Mouse (Mus musculus): ENCODE measurements around the gene Gm765.

Gm765 gene

DNA sequence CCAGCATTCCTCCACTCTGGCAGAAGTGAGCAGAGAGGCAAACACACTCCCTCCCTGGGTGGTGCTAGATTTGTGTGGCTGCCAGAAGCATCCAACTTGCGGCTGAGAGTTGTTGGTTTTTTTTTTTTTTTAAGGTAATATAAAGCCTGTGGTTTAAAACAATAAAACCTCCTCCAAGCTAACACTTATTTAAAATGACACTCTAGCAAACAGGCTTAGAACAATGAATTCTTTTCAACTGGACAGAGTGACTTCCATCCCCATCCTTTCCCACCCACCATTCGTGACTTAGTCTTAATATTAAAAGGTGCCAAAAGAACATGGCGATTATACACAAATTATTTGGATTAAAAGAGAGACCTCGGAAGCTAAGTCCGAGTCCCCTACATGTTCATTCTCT is at the start of gene Gm765:
TSS of gene Gm765 (minus strand) at position 101 of the 400 bp plus-strand sequence.
- no peak for DNase-seq

DNA sequence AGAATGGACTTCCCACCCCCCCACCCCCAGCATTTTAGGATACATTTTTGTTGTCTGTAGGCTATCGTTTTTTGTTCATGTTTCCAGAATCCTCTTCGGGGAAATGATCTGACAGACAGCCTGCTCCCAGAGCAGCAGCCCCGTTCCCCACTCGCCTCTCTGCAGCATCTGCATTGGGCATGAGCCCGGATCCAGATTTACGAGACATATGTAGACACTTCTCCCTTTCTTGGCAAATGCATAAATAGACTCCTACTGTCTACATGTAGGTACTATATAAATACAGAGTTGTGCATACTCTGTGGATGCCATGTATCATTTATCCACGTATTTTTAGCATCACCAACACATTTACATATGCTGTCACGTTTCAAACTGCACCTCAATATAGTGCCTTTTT is 42.9 kb upstream of the Gm765 start:
- peak; percentile 69 for DNase-seq

DNA sequence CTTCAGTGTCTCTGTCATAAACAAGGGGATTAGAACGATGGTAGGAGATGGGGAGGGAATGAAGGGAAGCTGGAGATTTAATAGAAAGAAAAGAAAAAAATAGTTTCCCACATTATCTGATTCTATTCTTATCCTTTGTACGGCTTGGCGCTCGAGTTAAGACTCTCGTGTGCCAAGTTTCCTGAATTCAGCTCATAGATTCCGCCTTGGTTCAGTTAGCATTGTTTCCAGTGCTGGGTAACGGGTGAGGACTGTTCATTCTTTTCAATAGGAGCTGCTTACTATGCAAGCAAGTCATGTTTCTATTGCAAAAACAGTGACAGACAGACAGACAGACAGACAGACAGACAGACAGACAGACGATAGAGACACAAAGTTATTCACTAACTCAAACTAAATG is 41.9 kb upstream of the Gm765 start:
- DNase-seq, result peak; percentile 14

DNA sequence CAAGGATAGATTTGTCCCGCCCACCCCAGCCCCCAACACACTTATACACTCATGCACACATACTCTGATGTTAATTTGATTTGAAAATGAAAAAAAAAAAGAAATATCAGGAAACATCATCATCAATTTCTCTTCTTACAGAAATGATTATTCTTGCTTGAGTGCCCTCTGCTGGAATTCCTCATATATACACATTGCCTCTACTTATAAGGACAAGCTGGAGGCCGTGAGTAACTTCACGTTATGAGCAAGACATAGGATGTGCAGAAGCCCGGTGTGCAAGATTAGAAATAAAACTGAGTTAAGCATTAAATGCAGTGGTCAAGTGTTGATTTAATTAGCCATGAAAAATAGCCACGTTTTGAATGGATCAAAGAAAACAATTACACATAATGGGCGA is 40.9 kb upstream of the Gm765 start:
- DNase-seq, result peak; percentile 44

DNA sequence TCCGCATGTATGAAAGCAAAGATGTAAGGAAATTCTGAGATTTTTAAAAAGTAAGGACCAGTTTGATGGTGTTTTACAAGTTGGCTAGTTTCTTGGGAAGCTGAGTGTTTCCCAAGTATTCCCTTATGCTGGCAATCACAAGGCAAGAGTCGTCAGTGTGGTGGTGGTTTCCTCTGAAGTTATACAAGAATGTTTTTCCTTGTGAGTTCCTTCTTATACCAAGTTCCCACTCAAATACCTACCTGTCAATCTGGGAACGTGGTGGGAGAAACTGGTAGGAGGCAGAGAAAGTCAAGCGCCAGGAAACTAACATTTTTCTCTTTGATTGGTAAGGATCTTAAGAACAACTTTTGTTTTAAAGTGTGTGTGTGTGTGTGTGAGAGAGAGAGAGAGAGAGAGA is 23.6 kb upstream of the Gm765 start:
- DNase-seq, result peak; percentile 24

DNA sequence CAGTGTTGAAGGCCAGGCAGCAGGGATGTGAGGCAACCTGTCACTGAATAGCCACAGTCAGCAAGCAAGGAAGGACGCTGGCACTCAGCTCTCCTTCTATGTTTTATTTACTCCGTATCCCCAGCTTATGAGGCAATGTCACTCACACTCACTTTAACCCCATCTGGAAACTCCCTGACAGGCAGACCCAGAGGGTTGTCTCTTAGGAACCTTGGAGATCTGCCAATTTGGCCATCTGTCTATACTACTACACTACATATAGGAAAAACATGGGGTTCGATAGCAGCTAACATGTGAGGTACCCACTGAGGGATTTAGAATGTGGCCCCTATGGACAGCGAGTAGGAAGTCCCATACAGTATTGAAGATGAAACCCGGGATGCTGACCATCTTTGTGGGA is 12.7 kb upstream of the Gm765 start:
- DNase-seq, result no peak

DNA sequence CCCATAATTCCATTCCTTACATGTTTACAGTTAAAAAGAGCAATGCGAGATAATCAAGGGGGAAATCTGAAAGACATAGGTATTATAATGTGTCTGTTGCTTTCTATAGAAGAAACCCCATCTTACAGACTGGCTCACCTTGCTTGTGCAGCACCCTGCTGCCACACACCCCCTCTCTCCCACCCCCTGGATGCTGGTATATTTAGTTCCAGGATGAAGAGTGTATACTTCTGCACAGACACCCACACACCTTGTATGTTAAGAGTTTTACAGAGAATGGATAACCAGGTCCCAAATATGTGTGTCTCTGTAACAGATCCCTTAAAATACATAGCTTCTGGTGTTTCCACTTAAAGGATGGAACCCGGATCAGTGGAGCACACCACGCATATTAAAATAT is 10.7 kb upstream of the Gm765 start:
- peak; percentile 27 for DNase-seq

DNA sequence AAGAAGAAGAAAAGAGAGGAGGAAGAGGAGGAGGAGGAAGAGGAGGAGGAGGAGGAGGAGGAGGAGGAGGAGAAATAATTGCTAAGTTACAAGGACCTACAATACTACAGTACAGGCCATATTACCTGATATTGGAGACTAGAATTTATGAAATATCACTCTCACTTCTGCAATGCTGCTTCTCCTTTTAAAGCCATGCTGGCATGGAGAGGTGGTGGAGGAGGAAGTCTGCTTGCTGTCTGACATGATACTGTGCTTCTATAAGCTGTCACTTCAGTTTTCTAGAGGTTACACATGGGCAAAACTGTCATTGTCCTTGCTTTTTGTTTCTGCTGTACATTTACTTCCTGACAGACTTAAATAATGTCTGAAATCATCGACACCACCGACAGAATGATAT is 9.8 kb downstream of the Gm765 start:
- no peak for DNase-seq

DNA sequence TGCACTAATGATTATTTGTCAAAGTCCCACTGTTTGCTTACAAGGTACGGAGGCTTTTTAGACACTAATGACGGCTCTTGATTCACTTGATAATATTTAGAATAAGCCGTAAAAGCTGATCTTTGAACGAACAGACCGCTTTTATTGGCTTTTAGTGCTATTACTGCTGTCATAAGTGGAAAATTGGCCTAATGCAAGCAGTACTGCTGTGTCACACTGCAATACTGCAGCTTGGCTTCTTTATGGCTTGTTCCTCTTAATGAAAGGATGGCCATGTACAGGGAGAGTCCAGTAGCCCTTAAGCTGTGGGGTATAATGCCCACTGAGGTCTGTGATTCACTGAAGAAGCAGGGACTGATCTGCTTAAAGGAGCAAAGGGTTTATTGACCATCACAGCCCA is 30.9 kb downstream of the Gm765 start:
- DNase-seq, result no peak

DNA sequence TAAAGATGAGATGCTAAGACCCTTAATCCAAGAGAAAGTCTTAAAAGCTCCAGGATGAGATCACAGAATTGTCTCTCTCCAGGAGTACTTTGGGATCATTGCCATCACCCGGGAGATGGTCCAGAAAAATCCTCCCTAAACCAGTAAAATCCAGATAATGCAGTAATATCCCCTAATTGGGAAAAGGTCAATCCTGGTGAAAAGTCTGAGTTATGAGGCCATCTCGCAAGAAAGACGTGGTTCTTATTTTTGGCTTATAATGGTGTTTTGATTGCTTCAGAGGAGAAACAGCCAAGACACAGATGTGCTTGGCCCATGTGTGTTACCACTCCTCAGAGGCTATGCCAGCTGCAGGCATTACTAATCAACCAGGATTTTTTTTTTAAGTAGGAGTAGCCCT is 34.9 kb downstream of the Gm765 start:
- no peak for DNase-seq

DNA sequence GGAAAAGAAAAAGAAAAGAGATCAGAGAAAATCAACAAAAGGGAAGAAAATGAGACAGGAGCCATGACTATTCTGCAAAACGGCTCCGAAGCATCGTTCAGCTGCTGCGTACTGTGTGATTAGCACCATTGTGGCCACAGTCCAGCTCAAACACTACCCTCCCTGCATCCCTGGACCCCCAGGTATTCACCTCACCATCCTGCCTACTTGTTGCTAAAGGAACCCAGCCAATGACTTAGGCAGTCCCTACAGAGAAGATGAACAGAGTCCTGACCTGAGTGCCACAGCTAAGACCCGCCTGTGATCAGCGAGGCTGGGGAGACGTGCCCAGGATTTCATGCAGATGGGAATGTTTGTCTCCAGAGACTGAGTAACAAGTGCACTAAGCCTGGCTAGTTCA is 35.4 kb downstream of the Gm765 start:
- DNase-seq, result no peak

DNA sequence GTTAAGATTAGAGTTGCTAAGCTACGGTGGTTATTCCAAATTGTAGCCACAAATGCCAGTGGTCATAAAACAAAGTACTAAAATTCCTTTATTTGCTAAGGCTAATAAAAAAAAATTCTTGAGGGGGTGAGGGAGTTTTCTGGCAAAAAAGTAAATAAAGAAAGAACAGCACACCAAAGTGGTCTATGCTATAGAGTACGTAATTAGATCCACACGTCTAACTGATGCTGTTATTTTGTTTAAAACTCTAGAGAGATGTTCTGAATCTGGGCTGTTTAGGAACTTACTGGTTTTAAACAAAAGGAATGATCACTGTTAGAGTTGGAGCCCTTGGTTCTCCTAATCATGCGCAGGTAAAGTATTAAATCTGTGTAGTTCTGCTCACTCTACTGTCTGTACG is 50.5 kb downstream of the Gm765 start:
- no peak for DNase-seq

DNA sequence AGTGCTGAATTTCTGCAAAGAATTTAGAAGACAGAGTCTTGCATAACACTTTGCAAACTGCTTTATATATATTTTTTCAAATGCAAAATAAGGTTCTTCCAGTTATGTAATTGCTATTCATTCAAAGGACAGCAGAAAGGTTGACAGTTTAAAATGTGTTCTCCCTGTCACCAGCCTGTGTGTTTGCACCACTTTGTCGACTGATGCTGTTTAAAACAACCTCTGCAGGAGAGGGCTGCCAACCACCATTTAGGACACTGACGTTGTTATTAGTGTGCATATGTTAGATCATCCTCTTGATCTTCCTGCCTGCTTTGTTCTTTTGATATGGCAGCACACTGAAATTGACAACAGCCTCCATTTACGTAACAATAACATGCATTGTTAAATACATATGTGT is 54.2 kb downstream of the Gm765 start:
- DNase-seq, result peak; percentile 30

DNA sequence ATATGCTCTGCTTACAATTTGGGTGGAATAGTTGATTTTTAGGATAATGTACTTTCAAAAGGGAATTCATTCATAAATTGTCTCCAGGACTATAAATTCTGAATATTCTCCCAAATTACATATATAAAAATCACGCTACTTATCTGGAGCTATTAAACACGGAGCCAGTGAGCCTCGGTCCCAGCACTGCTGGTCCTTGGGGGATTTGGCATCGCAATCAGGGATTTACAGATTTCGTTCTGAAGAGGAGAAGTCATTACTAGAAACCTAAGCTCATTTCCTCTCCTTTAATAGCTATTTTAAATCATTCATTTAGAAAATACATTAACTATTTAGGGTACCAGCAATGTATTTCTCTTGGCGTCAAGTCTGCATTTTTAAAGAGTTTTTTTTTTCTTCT is 55.0 kb downstream of the Gm765 start:
- no peak for DNase-seq

DNA sequence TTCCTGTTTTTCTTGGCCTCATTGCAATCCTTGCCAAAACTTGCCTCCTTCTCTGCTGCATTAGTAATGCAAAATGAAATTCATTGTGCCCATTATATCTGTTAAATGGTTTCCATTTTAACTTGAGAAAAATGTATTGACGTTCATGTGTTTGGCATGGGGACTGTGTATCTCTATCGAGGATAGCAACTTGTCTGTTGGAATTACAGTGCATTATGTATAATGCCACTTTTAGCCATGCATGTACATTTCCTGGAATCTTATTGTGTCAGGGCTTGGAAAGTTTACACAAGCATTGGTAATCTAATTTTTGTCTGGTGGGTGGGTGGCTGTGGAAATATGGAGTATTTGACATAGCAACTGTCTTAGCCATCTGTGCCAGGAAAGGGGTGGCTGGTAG is 57.4 kb downstream of the Gm765 start:
- peak; percentile 39 for DNase-seq

DNA sequence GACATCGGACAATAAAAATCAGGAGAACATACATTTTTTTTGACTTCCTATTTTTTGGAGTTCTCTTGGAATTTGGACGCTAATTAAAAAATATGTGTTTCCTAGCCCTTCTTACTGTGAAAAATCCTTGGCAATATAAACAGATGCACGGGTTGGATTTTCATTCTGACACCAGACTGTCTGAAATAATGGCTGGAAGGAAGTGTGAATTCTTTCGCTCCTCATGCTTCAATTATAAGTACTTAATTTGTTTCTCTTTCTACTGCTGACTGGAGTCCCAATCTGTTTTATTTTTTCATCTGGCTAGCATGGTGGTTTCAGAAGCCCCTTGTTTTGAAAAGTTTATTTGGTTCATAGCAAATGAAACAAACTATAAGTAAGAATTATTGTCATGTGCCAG is 59.8 kb downstream of the Gm765 start:
- DNase-seq, result no peak

DNA sequence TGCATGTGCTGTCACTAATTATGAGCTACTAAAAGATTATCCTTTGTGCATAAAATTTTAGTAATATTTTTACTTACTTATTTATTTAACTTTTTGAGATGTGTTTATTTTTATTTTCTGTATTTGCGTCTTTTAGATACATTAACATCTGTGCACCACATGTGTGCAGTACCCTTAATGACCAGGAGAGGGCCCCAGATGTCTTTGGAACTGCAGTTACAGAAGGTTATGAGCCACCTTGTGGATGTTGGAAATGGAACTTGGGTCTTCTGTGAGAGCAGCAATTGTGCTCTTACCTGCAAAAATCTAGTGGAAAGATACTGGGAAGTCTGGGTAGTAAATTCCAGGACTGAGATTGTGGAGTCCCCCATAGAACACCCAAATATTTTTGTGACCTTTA is 71.0 kb downstream of the Gm765 start:
- DNase-seq, result no peak

DNA sequence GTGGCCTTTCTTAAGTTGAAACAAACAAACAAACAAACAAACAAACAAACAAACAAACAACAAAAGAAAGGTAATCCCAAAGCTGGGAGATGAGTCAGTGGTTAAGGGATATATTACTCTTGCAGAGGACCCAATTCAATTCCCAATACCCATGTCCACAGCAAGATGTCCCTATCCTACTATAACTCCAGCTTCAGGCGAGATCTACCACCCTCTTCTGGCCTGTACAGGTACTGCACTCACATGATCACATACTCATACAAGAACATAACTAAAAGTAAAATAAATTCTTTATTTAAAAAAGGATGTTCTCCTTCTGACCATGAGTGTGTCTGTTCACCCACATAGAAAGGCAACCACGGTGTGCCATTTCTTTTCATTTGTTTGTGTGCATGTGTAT is 79.6 kb downstream of the Gm765 start:
- DNase-seq, result no peak

DNA sequence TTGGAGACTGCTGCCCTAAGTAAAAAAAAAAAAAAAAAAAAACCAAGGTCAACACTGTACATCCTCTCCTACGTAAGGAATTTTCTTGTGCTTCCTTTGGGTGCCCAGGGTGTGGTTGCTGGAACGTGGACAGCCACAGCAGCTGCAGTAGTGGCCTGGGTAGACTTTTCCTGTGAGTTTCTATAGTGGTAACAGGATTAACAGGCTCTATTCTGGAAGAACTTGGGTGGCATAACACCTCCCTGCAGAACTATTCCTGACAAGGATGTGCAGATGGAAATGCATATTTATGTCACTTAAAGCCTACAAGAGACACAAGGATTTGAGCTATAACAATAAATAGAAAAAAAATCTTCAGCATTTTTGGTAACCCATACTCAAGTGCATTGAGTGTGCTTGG is 83.5 kb downstream of the Gm765 start:
- DNase-seq, result peak; percentile 76

DNA sequence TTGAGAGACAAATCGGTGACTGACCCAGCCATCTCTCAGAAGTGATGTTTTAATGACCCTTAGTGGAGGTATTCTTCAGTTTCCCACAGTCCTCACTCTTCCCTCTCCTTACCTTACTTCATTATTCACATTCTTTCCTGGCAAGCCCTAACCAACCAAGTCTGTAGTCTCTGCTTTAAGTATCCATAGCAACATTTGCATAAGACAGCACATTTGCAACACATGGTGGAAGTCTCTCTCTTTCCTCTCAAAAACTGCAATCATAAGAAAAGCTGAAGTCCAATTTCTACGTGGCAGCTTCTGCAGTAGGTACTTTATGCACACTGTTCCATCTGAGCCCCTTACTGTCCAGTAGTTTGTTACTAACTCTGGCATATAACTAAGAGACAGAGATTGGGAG is 96.1 kb downstream of the Gm765 start:
- DNase-seq, result no peak

DNA sequence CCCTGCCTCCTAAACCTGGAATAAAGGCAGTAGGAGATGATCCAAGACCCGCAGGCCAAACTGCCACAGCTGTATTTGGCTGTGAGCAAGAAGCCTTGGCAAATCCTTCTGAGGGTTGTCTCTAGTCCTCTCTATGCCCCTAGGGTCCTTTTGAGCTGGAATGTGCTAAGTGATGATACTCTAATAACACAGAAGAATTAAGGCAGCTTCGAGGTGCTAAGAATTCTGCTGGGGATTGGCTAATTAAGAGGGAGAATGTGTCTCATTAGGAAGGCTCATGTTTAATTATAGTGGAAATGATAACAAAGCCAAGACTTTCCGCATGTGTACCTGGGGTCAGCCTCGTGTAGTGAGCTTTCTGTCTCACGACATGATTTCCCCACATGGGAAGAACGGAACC is 99.4 kb downstream of the Gm765 start:
- no peak for DNase-seq

DNA sequence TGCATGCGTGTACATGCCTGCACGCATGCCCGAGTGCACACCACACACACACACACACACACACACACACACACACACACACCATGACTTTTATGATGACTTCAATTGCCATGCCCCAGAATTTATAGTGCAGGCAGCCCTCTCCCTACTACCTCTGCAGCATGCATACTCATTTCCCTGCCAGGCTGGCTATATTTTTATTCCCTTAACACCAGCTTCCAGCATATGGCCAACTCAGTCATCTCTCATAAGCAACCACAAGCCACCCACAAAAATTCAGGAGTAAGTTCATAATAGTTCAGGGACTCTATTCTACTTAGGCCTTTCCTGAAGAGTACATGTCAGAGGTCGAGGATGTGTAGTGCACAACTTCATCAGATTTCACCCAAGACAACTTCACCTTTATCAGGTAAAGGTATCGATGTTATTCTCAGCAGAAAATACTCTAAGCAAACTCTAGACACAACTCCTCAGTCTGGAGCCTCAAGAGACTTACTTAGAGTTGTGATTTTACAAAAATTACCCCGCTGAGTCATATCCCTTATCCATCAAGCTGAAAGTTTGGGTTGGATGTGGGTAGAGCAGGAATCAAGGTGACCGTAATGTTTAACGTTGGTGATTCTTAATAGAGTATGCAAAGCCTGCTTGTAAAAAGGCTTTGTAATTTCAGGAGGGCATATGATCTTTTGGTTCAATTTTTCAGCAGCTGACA is 101.8 kb downstream of the Gm765 start:
- DNase-seq, result peak; percentile 70

DNA sequence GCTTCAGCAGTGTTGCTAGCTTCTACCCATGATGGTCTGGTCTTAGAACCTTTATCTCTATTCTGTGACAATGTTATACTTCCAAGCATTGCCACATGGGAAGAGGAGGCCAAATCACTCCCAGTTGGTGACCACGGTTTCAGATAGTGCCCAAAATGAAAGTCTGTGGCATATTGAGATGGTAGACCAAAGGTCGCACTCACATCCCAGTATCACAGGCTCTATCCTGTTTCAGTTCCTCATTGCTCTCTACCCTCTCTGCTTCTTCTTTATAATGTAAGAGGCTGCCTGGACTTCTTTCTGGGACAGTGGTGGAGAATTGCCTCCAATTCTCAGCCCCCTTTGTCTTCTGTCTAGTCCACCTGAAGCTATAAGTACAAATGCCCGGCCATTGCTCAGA is 108.5 kb downstream of the Gm765 start:
- no peak for DNase-seq

DNA sequence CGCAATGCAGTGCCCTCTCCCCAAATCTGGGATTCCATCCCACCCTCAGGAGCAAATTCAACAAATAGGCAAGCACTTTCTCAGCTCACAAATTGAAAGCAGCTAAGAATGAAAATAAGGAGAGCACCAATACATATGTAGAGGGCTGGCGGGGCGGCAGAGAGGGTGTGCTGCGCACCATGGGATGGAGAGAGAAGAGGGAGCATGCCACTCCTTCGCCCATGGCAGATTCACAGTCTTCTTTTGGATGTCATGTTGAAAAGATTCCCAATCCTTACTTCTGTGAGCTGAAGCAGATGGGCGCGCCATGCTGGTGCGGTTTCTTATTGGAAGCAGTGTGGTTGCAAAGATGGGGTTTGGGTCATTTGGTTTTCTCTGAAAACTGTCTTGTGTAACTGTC is 118.6 kb downstream of the Gm765 start:
- no peak for DNase-seq

DNA sequence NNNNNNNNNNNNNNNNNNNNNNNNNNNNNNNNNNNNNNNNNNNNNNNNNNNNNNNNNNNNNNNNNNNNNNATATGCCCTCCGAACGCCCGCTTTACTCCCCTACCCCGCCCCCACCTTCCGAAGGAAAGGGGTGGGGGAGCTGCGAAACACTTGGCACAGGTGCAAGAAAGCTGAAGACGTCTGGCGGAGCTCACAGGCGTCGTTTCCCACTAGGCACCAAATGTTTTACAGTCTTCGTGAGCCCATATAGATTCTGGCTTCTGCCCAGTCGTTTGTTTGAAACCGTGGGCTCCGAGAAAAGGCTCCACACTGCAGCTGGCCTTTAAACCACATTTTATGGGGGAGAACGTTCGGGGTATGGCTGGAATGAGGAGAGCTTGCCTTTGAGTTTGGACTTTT is 120.6 kb downstream of the Gm765 start:
- DNase-seq, result peak; percentile 20

DNA sequence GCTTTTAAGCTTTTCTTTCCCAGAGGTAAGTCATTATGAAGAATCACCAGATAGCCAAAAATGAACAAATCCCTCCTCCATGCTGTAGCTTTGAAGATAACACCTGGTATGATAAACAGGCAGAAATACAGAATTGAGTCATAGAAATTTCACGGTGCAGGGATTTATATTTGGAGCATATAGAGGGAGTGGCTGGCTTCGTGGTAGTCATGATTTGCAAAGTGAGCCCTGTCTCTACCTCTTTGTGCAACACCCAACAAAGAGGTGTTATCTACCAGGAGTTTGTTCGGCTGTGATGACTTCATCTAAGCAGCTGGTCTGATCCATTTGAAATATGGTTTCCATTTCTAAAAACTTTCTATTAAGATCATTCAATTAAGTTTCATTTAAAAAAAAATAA is 130.3 kb downstream of the Gm765 start:
- DNase-seq, result peak; percentile 18
